Mouse (Mus musculus) neural tube, embryonic 14.5 days (tissue): ENCODE data around the gene Npepps. TPM values are rescaled to one million over a fixed set of nuclear protein-coding genes. Genes with fewer than 3 reads are reported as not detected.

Experiments used
- ATAC-seq: fragments of 200-750 bp; cut with Nextera tagmentation; 2 replicates; pipeline ENCODE4 v1.8.0; 2017; ENCODE audit warnings: low read depth, mild to moderate bottlenecking, moderate TSS enrichment, moderate library complexity
- H3K27ac ChIP-seq: fragments of 300-500 bp; sonication (generic); 2 replicates; pipeline ENCODE4 v1.5.1; 2014; ENCODE audit warnings: low read depth, mild to moderate bottlenecking, control low read depth, low read length, moderate library complexity, mixed read lengths
- H3K27me3 ChIP-seq: fragments of 300-500 bp; sonication (generic); 2 replicates; pipeline ENCODE4 v1.6.1; 2014; ENCODE audit warnings: low read length; ENCODE audit not compliant: control insufficient read depth, insufficient read depth
- H3K36me3 ChIP-seq: fragments of 300-500 bp; sonication (generic); 2 replicates; pipeline ENCODE4 v1.6.1; 2014; ENCODE audit warnings: low read length, mixed read lengths; ENCODE audit not compliant: control insufficient read depth, insufficient read depth
- H3K4me1 ChIP-seq: fragments of 300-500 bp; sonication (generic); 2 replicates; pipeline ENCODE4 v1.6.1; 2014; ENCODE audit warnings: low read length; ENCODE audit not compliant: control insufficient read depth, insufficient read depth
- H3K4me2 ChIP-seq: fragments of 300-500 bp; sonication (generic); 2 replicates; pipeline ENCODE4 v1.6.1; 2014; ENCODE audit warnings: mild to moderate bottlenecking, low read depth, low read length, control low read depth
- H3K4me3 ChIP-seq: fragments of 300-500 bp; sonication (generic); 2 replicates; pipeline ENCODE4 v1.5.1; 2014; ENCODE audit warnings: low read depth, low read length, control low read depth, mixed read lengths
- H3K9ac ChIP-seq: fragments of 300-500 bp; sonication (generic); replicated peaks from 2 replicates; pipeline ENCODE4 v1.6.1; 2014; ENCODE audit warnings: low read depth, mild to moderate bottlenecking, control low read depth, low read length, mixed read lengths
- H3K9me3 ChIP-seq: fragments of 300-500 bp; sonication (generic); 2 replicates; pipeline ENCODE4 v1.6.1; 2016; ENCODE audit warnings: low read length; ENCODE audit not compliant: control insufficient read depth
- WGBS: fragments of 180-500 bp; shearing (Covaris S2); extraction: QIAGEN DNeasy Blood & Tissue Kit; methylation state at CpG from one replicate; pipeline ENCODE4 v1.1.7; 2014; 5-methylcytosine and 5-hydroxymethylcytosine counted together
- polyA plus RNA-seq: library from polyadenylated mRNA; unstranded; fragments of >200 nt; fragmentation: Nextera tagmentation; extraction: Ambion mirVana; gene quantifications from 2 replicates; pipeline ENCODE4 v1.2.1, GENCODE M21; 2014

Gene Npepps
- polyA plus RNA-seq, 1 experiment from 2014 or later, result 137 TPM

DNA sequence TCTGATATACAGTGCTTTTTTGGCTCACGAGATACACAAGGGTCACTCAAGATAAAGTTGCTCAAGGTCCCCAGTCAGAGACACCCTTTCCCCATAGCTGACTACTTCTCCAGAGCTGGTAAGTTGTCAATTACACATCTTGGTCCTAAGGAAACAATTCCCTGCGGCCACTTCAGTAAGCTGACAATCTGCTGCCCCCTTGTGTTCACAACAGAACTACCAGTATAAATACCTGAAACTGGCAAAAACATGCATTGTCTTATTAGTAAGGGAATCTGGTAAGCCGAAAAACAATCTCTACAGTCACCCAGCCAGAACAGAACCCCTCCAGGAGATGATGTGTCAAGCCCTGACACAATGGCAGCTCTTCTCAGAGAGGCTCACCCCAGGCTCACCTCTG lies 103.6 kb downstream of the Npepps start:
- 61% methylated on average over 3 of the region's 3 CpGs for WGBS
- H3K4me1 ChIP-seq, result no peaks in the 10 kb centered on the region

DNA sequence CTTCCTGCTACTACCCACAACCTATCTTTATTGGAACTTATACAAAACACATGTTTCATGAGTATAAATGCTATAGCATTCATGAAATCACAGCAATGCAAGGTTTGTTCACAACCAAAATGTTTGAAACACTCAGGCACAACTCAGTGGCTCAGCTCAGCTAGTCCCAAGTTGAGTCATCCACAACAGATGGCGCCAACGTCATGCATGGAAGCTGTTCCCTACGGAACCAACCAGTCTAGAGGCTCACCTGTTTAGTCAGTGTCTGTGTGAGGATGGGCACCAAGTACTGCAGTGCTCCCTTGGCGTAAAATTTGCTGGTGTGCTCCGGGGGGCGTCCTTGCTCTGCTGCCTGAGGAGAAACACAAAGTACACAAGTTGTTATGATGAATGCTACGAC lies 104.9 kb downstream of the Npepps start:
- H3K9ac ChIP-seq, result no peak overlapping the region
- H3K36me3 ChIP-seq, result peaks cover 96% of the 10 kb centered on the region
- H3K27ac ChIP-seq, result no peak overlapping the region
- H3K4me2 ChIP-seq, result no peak overlapping the region
- no peaks in the 10 kb centered on the region for H3K9me3 ChIP-seq
- H3K27me3 ChIP-seq, result no peaks in the 10 kb centered on the region
- no peak for ATAC-seq
- no peak overlapping the region for H3K4me3 ChIP-seq
- 87% methylated on average over 7 of the region's 7 CpGs for WGBS
- H3K4me1 ChIP-seq, result no peaks in the 10 kb centered on the region

More for the DNA sequence above, 103.6 kb downstream of the Npepps start:
- Histone ChIP-seq H3K27ac (no peak overlapping the region), H3K9ac (no peak overlapping the region), H3K4me2 (no peak overlapping the region), H3K9me3 (no peaks in the 10 kb centered on the region), H3K36me3 (peaks cover 95% of the 10 kb centered on the region), H3K27me3 (no peaks in the 10 kb centered on the region), H3K4me3 (no peak overlapping the region)
- ATAC-seq, result no peak

DNA sequence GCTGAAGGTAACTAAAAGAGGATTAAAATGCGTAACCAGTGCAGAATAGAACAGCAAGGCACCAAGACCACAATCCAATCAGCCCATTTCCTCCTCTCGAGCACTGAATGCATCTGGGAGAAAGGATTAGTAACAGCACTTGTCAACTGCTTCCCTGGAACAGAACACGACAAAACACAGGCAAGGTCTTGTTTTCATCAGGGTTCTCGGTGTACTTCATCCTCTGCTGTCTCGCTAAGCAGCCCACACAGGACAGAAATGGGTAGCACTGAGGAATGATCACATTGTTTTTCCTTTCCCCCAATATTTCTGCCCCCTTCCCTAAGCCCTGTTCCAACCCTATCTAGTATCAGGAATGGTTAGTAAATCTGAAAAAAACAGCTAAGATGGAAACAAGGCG lies 120.1 kb downstream of the Npepps start:
- Histone ChIP-seq H3K4me2 (no peak overlapping the region), H3K27me3 (no peaks in the 10 kb centered on the region), H3K4me1 (no peaks in the 10 kb centered on the region), H3K36me3 (peaks cover 65% of the 10 kb centered on the region), H3K4me3 (no peak overlapping the region), H3K27ac (no peak overlapping the region), H3K9me3 (no peaks in the 10 kb centered on the region), H3K9ac (no peak overlapping the region)
- WGBS, result 71% methylated on average over 6 of the region's 6 CpGs
- no peak for ATAC-seq

DNA sequence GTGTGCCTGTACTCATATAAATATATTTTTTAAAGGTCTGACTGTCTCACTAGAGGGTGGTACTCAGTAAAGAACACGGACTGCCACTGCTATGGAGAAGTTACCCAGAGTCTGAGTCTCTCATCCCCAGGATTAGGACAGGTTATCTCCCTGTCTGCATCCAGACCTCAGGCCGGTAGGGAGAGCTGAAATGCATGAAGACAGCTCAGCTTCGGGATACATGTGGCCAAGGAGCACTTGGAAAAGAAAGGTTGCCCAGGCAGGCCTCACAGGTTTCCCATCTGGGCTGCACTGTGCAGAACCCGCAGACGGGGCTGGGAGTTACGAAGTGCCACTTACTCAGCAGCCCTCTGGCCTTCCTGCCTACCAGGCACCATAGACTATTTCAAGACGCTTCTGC lies 123.4 kb downstream of the Npepps start:
- H3K9ac ChIP-seq, result no peak overlapping the region
- ATAC-seq, result no peak
- no peak overlapping the region for H3K4me2 ChIP-seq
- H3K27me3 ChIP-seq, result no peaks in the 10 kb centered on the region
- 84% methylated on average over 7 of the region's 7 CpGs for WGBS
- H3K4me3 ChIP-seq, result no peak overlapping the region
- H3K27ac ChIP-seq, result no peak overlapping the region
- H3K36me3 ChIP-seq, result peaks cover 35% of the 10 kb centered on the region
- no peaks in the 10 kb centered on the region for H3K9me3 ChIP-seq
- H3K4me1 ChIP-seq, result peaks cover 11% of the 10 kb centered on the region

Other genes starting within 250 kb of the Npepps start
- 2.2 and 2.4 TPM in 2 replicates for gene Lrrc46, start 239.2 kb downstream of the Npepps start, polyA plus RNA-seq
- 60.8 and 63.5 TPM in 2 replicates for gene Mrpl10, start 239.1 kb downstream of the Npepps start, polyA plus RNA-seq
- 9.1 and 9.6 TPM in 2 replicates for gene Osbpl7, start 230.0 kb downstream of the Npepps start, polyA plus RNA-seq
- 0.14 and 0.21 TPM in 2 replicates for gene Tbx21, start 165.3 kb downstream of the Npepps start, polyA plus RNA-seq
- 8.4 and 9.0 TPM in 2 replicates for gene Tbkbp1, start 129.1 kb downstream of the Npepps start, polyA plus RNA-seq
- gene Kpnb1, start 92.8 kb downstream of the Npepps start, polyA plus RNA-seq, result 32.1 and 38.0 TPM in 2 replicates
- gene Mrpl45, start 35.1 kb upstream of the Npepps start, polyA plus RNA-seq, result 43.9 and 44.0 TPM in 2 replicates
- 0.49 and 0.71 TPM in 2 replicates for gene Gpr179, start 71.4 kb upstream of the Npepps start, polyA plus RNA-seq
- gene Socs7, start 81.9 kb upstream of the Npepps start, polyA plus RNA-seq, result 6.3 and 6.7 TPM in 2 replicates
- gene Arhgap23, start 134.9 kb upstream of the Npepps start, polyA plus RNA-seq, result 9.2 and 9.6 TPM in 2 replicates
- gene 4933428G20Rik, start 219.7 kb upstream of the Npepps start, polyA plus RNA-seq, result 0.26 and 0.33 TPM in 2 replicates